Mouse (Mus musculus) embryonic facial prominence, embryonic 15.5 days (tissue): ENCODE data around the gene Ppp1r1b. TPM values are rescaled to one million over a fixed set of nuclear protein-coding genes. Genes with fewer than 3 reads are reported as not detected.
A peak's percentile ranks its signal among the peaks of the same experiment; 100 is the strongest.

ENCODE experiments used
- ATAC-seq: fragments of 200-750 bp; cut with Nextera tagmentation; 2 replicates; pipeline ENCODE4 v1.8.0; 2017; ENCODE audit warnings: low read depth, moderate TSS enrichment; ENCODE audit not compliant: insufficient number of reproducible peaks, low FRiP score, low TSS enrichment
- H3K27ac ChIP-seq: fragments of 300-500 bp; sonication (generic); replicated peaks from 2 replicates; pipeline ENCODE4 v1.5.1; 2015; ENCODE audit warnings: mild to moderate bottlenecking, inconsistent platforms
- H3K27me3 ChIP-seq: fragments of 300-500 bp; sonication (generic); 2 replicates; pipeline ENCODE4 v1.6.1; 2015; ENCODE audit warnings: inconsistent platforms
- H3K36me3 ChIP-seq: fragments of 300-500 bp; sonication (generic); 2 replicates; pipeline ENCODE4 v1.6.1; 2015; ENCODE audit warnings: mild to moderate bottlenecking, inconsistent platforms
- H3K4me1 ChIP-seq: fragments of 300-500 bp; sonication (generic); 2 replicates; pipeline ENCODE4 v1.6.1; 2015; ENCODE audit warnings: inconsistent platforms
- H3K4me2 ChIP-seq: fragments of 300-500 bp; sonication (generic); replicated peaks from 2 replicates; pipeline ENCODE4 v1.6.1; 2015; ENCODE audit warnings: mild to moderate bottlenecking, inconsistent platforms
- H3K4me3 ChIP-seq: fragments of 300-500 bp; sonication (generic); replicated peaks from 2 replicates; pipeline ENCODE4 v1.5.1; 2015; ENCODE audit warnings: mild to moderate bottlenecking, inconsistent platforms
- H3K9ac ChIP-seq: fragments of 300-500 bp; sonication (generic); 2 replicates; pipeline ENCODE4 v1.6.1; 2015; ENCODE audit warnings: inconsistent platforms
- H3K9me3 ChIP-seq: fragments of 300-500 bp; sonication (generic); replicated peaks from 2 replicates; pipeline ENCODE4 v1.6.1; 2016; ENCODE audit warnings: inconsistent platforms
- WGBS: fragments of 180-500 bp; shearing (Covaris S2); methylation state at CpG from one replicate; pipeline ENCODE4 v1.1.7; 2015; 5-methylcytosine and 5-hydroxymethylcytosine counted together
- polyA plus RNA-seq: library from polyadenylated mRNA; unstranded; fragments of >200 nt; fragmentation: Nextera tagmentation; extraction: Ambion mirVana; gene quantifications from 2 replicates; pipeline ENCODE4 v1.2.1, GENCODE M21; 2015

The Ppp1r1b gene
- polyA plus RNA-seq, 1 experiment from 2014 or later: 7.0 TPM

- Histone ChIP-seq H3K4me2 (no peak overlapping the region), H3K27ac (no peak overlapping the region), H3K9ac (no peak overlapping the region), H3K27me3 (peaks cover 71% of the 10 kb centered on the region), H3K4me1 (peaks cover 27% of the 10 kb centered on the region), H3K4me3 (no peak overlapping the region), H3K36me3 (no peaks in the 10 kb centered on the region), H3K9me3 (no peaks in the 10 kb centered on the region)
- 75% methylated on average over 18 of the region's 18 CpGs for WGBS
- no peak for ATAC-seq
Observed at GRCm38 (mm10) chr11:98352272-98352990, 4.2 kb downstream of the Ppp1r1b start.

- Histone ChIP-seq H3K4me2 (no peak overlapping the region), H3K4me3 (no peak overlapping the region), H3K27me3 (peaks cover 59% of the 10 kb centered on the region), H3K36me3 (no peaks in the 10 kb centered on the region), H3K27ac (no peak overlapping the region), H3K9ac (no peak overlapping the region), H3K4me1 (peaks cover 22% of the 10 kb centered on the region), H3K9me3 (no peaks in the 10 kb centered on the region)
- ATAC-seq: no peak
- 28% methylated on average over 8 of the region's 8 CpGs for WGBS
Observed at GRCm38 (mm10) chr11:98353651-98354211, 5.5 kb downstream of the Ppp1r1b start.

GRCm38 (mm10) chr11:98354445-98354844, 6.2 kb downstream of the Ppp1r1b start:
- Histone ChIP-seq H3K27ac (no peak overlapping the region), H3K9ac (no peak overlapping the region), H3K4me3 (no peak overlapping the region), H3K27me3 (peaks cover 51% of the 10 kb centered on the region), H3K36me3 (no peaks in the 10 kb centered on the region), H3K4me2 (no peak overlapping the region), H3K4me1 (peaks cover 24% of the 10 kb centered on the region), H3K9me3 (no peaks in the 10 kb centered on the region)
- ATAC-seq: no peak
- WGBS: 51% methylated on average over 14 of the region's 14 CpGs

- no peaks in the 10 kb centered on the region for H3K36me3 ChIP-seq
- WGBS: 7% methylated on average over 6 of the region's 6 CpGs
- peaks cover 38% of the 10 kb centered on the region for H3K4me1 ChIP-seq
- ATAC-seq: no peak
- no peak overlapping the region for H3K27ac ChIP-seq
- no peak overlapping the region for H3K4me2 ChIP-seq
- peaks cover 38% of the 10 kb centered on the region for H3K27me3 ChIP-seq
- H3K4me3 ChIP-seq: no peak overlapping the region
- no peaks in the 10 kb centered on the region for H3K9me3 ChIP-seq
- H3K9ac ChIP-seq: no peak overlapping the region
Observed at GRCm38 (mm10) chr11:98355732-98356299, 7.6 kb downstream of the Ppp1r1b start.

- H3K27me3 ChIP-seq: peaks cover 28% of the 10 kb centered on the region
- H3K4me2 ChIP-seq: no peak overlapping the region
- H3K27ac ChIP-seq: no peak overlapping the region
- no peak overlapping the region for H3K4me3 ChIP-seq
- 76% methylated on average over 7 of the region's 7 CpGs for WGBS
- H3K4me1 ChIP-seq: peaks cover 41% of the 10 kb centered on the region
- no peaks in the 10 kb centered on the region for H3K36me3 ChIP-seq
- H3K9me3 ChIP-seq: no peaks in the 10 kb centered on the region
- H3K9ac ChIP-seq: no peak overlapping the region
- ATAC-seq: no peak
Observed at GRCm38 (mm10) chr11:98356625-98357394, 8.6 kb downstream of the Ppp1r1b start.

GRCm38 (mm10) chr11:98357396-98358160, 9.4 kb downstream of the Ppp1r1b start:
- 11% methylated on average over 13 of the region's 13 CpGs for WGBS

GRCm38 (mm10) chr11:98358161-98359083, 10.2 kb downstream of the Ppp1r1b start, which contains the start of gene Stard3:
Stard3 (plus strand) TSS chr11:98358368.
- ATAC-seq: peak; percentile 89
- Histone ChIP-seq H3K9me3 (no peaks in the 10 kb centered on the region), H3K36me3 (no peaks in the 10 kb centered on the region), H3K4me3 (peak within 1 kb of the TSS; percentile 70), H3K27ac (peak within 1 kb of the TSS; percentile 89), H3K27me3 (peaks cover 12% of the 10 kb centered on the region; the same call in 1 of the 2 replicates), H3K9ac (peak within 1 kb of the TSS; percentile 60), H3K4me1 (peaks cover 41% of the 10 kb centered on the region), H3K4me2 (peak within 1 kb of the TSS; percentile 75)
- WGBS: under 1% methylated on average over 60 of the region's 60 CpGs

More at GRCm38 (mm10) chr11:98357396-98358160, 9.4 kb downstream of the Ppp1r1b start:
- no peak overlapping the region; the same call in none of the 2 replicates for H3K9ac ChIP-seq
- no peaks in the 10 kb centered on the region for H3K9me3 ChIP-seq
- H3K4me1 ChIP-seq: peaks cover 41% of the 10 kb centered on the region
- H3K4me2 ChIP-seq: peak overlapping the region; percentile 75
- 0 out of 2 replicates have a peak, but pooled peaks have one; percentile 0 for ATAC-seq
- peak overlapping the region; percentile 70 for H3K4me3 ChIP-seq
- peaks cover 20% of the 10 kb centered on the region for H3K27me3 ChIP-seq
- H3K36me3 ChIP-seq: no peaks in the 10 kb centered on the region
- H3K27ac ChIP-seq: peak overlapping the region; percentile 89

GRCm38 (mm10) chr11:98360866-98361521, 12.8 kb downstream of the Ppp1r1b start:
- no peaks in the 10 kb centered on the region for H3K27me3 ChIP-seq
- no peak overlapping the region for H3K27ac ChIP-seq
- 47% methylated on average over 9 of the region's 9 CpGs for WGBS

GRCm38 (mm10) chr11:98363817-98364216, 15.6 kb downstream of the Ppp1r1b start:
- ATAC-seq: no peak

More at GRCm38 (mm10) chr11:98360866-98361521, 12.8 kb downstream of the Ppp1r1b start:
- no peak overlapping the region for H3K9ac ChIP-seq
- H3K4me3 ChIP-seq: no peak overlapping the region
- peaks cover 37% of the 10 kb centered on the region for H3K4me1 ChIP-seq
- no peaks in the 10 kb centered on the region for H3K9me3 ChIP-seq
- no peaks in the 10 kb centered on the region for H3K36me3 ChIP-seq
- no peak overlapping the region for H3K4me2 ChIP-seq
- ATAC-seq: no peak

More at GRCm38 (mm10) chr11:98363817-98364216, 15.6 kb downstream of the Ppp1r1b start:
- WGBS: 83% methylated on average over 5 of the region's 5 CpGs
- Histone ChIP-seq H3K27me3 (no peaks in the 10 kb centered on the region), H3K9ac (no peak overlapping the region), H3K4me1 (peaks cover 28% of the 10 kb centered on the region), H3K27ac (no peak overlapping the region), H3K9me3 (no peaks in the 10 kb centered on the region), H3K4me3 (no peak overlapping the region), H3K36me3 (no peaks in the 10 kb centered on the region), H3K4me2 (no peak overlapping the region)
